Mouse (Mus musculus) mouse trophoblast stem cell (cell line): ENCODE measurements around the gene Itga3.
"Not testable (repeated sequence)": the region's sequence is repeated elsewhere in the genome, so short reads cannot be mapped to it uniquely, and the experiment has no call there.

ENCODE experiments used
- in situ Hi-C, 2 experiments: fragments of 300-500 bp; cut with MseI, MboI; formaldehyde crosslinking; loops; 2 replicates in 1 of 2; 3 replicates in 1 of 2; pipeline ENCODE4 v1.15.1; 2025

Gene Itga3

DNA sequence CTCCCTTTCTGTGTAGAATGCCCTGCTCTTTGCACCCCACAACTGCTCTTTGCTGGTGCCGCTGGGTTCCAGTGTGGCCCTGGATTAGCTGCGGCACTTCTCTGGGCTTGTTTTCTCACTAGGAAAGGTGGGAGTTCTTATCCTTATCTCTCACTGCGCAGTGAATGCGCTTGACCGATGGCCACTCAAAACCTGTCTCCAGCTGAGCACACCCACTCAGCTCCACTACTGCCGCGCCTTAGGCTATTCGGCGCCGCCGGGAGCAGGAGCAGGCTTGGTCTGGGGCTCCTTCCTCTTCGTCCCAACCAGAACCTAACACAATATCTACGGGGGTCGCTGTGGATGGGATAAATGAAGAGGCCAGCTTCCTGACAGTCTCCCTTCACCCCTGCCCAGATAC, 43.0 kb downstream of the Itga3 start:
- in situ Hi-C loops, result no loop called here

DNA sequence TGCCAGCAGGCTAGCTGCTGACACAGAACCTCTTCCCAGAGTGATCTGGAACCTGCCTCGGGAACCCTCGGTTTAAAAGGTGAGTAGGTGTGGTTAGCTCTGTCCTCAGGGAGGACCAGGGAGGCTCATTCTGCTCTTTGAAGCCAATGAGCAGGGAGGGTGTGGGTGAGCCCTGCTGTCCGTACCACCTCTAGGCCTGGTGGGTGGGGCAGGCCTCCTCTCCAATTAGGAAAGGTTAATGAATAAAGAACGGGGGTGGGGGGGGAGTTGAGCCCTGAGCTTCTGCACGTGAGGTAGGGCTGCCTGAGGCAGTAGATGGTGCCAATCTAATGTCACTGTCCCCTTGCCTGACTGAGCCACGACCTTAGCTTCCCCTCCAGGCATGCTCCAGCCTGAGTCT, 43.7 kb downstream of the Itga3 start:
- in situ Hi-C loops, result no loop called here

DNA sequence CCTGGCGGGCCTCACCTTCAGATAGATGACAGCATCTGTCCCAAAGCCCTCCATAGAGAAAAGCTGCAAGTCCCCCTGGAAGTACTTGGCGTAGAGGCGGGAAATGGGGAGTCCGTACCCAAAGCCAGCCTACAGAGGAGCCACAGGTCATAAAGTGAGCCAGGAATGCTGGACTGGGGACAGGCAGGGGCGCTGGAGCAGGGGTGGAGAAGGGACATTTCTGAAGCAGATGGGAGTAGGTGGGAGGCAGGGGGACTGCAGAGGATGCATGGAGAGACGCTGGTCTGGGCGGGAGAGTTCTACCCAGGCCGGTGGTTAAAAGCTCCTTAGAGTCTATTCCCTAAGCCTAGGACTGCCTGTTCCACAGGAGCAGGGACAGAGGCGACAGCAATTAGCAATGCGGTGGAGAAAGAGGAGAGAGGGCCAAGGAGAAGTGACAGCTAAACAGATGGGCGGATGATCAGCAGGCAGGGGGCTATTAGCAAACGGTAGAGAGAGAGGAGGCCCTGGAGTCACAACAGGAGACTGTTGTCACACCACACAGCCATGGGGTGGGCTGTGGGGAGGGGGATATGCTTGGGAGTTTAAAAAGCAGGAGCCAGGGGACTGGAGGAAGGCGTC, 48.6 kb downstream of the Itga3 start:
- in situ Hi-C loops, result no loop called here

DNA sequence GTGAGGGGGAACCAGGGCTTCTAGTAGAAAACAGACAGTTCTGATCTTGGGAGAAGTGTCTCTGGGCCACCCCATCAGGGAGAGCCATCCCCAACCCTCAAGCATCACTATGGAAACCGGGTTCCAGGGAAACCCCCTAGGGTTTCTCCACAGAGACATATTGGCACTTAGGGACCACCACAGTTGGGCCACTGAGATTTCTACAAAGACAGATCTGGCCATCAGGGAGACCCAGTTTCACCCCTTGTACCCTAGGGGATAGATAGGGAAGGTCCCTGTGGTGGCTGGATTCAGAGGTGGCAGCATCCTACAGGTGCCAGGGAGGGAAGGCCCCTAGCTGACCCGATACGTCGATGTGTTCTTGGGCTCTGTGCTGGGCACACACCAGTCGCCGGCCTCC, 49.8 kb downstream of the Itga3 start:
- in situ Hi-C loops, result no loop called here

DNA sequence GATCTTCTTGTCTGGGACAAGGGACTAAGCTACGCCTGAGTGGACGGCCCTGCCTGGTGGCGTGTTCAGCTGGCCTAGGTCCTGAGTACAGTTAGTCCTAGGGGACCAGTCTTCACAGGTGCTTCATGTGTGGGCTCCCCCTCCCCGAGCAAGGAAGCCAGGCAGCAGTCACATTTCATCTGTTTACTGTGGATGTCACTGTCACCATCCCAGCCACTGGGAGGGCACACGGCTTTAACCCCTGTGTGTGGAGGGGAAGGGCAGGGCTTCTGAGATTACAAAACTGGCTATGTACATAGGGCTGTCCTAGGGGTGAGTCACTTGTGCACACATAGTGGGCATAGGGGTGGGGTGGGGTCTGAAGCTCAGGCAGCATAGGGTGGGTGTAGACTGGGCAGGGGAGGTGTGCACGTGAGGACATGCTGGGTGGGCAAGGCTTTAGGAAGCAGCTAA, 50.5 kb downstream of the Itga3 start:
- in situ Hi-C loops, result no loop called here

DNA sequence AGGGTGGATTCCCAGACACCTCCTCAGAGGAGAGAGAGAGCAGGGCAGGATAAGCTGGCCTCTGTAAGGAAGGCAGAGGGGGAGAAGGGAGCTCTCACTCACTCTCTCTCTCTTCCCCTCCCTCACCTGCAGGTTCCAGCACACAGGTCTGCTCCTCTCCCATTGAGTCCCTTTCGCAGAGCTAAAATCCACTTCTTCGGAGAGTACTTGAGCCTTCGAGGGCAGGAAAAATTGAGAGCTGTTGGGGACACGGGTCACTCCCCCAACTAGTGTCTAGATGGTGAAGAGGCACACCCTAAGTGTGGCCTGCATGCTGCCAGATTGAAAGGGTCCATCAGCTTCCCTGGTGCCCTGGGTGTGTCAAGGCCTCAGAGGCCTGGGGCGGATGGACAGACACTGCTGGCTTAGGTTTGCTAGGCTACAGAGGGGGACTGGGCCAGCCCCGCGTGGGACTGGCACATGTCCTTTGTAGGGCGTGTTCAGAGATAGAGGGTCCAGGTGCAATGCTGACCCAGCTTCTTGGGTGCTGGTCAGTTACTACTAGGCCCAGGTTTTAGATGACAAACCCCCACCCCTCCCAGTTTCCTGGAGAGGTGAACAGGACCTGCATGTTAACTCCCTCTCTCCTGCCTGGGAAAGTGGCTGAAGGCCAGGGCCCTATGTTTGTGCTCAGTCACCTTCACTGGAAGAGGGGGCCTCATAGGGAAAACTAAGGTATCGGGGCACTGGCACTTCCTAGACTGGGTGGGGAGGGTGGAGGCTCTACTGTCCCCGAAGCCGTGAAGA, 51.2 kb downstream of the Itga3 start:
- in situ Hi-C loops, result no loop called here

DNA sequence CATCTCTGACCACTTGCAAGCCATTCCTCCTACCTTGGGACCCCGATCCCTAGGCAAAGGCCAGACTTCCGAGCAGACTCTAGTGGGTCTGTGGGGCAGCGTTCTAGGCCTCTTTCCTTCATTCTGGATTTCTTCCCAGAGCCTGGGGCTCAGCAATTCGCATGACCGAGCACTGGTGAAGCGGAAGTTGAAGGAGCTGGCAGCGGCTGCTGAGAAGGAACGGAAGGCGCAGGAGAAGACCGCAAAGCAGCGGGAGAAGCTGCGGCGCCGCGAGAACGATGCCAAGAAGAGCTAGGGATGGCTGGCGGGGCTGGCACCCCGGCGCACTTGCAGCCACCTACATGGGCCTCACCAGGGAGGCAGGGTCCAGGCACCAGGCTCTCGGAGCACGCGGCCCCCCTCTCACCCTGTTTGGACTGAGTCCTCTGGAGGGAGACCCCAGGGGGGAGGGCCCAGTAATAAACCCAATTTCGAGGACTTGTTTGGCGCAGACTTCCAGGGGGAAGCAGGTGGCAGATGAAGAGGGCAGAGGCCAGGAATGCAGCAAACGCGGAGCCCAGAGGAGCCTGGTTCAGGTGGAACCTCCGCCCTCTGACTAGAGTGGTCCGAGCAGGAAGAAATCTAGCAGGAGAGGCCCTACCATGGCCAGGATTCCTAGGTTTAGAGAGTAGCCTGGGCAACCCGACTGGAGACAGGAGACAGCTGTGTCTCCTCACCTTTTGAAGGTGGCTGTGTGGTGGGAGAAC, 52.0 kb downstream of the Itga3 start:
- in situ Hi-C loops, result no loop called here

DNA sequence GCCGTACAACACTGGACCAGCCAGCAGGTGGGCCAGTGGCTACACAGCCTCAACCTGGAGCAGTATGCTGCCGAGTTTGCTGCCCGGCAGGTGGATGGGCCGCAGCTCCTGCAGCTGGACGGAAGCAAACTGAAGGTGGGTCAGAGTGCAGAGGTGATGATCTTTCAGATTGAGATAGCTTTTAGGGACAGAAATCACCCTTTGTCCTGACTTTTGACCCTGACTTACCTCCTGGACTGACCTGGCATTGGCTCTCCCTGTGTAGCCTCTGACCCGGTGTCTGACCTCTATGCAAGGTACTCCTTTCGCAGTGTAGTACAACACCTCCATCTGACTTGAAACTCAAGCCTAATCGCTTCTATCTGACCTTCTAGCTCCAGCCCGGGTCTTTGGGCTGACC, 53.1 kb downstream of the Itga3 start:
- in situ Hi-C loops, result no loop called here

DNA sequence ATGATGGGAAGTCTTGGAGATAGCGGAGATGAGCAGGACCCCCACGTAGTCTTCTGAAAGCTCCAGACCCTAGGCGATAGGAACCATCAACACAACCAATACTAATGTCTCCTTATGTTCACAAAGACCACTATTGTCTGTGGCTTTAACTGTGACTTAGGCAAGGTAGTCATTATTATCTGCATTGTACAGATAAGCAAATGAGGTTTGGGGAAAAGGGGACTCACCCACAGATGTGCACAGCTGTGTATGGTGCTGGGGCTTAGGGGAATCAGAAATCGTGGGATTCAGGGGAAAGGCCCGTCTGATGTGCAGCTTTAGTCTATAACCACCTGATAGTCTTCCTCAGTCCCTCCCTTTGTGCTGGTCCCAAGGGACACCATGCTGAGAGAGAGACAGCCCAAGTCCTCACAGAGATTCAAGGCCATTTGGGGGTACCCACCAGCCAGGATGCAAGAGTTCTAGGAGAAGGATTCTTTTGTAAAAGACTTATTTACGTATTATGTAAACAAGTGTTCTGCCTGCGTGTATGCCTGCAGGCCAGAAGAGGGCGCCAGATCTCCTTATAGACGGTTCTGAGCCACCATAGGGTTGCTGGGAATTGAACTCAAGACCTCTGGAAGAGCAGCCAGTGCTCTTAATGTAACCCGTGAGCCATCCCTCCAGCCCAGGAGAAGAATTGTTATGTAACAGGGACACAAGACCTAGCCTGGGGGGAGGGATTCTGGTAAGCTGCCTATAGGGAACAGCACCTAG, 54.2 kb downstream of the Itga3 start:
- in situ Hi-C loops, result no loop called here

DNA sequence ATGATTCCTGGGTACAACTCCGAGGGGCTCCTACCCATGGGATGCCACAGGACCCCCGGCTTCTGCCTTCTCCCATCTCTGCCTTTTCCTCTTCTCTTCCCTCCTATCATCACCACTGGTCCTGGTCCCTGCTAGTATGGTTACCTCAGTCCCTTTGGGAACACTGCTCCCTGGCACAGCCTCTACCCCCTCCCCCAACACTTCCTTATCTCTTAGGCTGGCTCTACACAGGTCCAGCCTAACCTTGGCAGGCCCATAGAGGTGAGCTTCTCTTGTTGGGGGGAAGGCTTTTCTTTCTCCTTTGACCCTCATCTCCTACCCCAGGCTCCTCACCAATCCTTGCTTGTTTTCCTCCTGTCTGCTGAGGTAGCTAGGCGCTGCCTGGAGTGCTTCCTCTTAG, 61.1 kb downstream of the Itga3 start:
- in situ Hi-C loops, result no loop called here

DNA sequence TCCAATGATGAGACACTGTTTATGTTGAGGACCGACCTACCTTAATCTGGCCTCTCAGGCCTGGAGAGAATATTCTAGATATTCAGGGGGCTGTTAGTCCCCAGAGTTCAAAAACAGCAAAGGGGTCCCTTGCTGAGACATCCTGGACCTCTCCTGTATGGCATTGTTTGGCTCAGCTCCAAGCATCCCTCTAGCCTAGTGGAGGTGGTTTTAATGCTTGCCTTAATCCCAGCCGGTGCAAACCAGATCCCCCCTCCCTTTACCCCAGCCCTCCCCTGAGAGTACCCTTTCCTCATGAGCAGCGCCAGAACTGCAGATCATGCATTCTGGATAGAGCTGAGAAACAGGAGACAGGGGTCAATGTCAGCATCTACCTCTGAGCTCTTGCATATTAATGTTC, 64.1 kb downstream of the Itga3 start:
- in situ Hi-C loops, result no loop called here

DNA sequence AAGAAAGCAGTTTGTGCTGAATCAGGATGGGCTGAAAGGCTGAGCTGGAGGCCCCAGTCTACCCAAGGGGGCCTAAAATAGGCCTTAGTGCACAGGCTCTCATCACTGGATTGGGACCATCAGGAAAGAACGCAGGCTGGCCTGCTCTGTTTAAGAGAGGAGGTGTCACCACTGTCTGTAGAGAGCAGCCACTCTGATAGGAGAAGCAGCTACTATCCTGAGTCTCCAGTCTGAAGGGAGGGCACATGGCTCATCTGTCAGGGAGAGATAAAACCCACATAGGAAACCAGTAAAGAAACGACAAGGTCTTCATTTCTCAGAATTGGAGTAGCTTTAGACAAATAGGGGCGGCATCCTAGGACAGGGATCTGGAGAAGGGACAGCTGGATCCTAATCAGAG, 64.5 kb downstream of the Itga3 start:
- in situ Hi-C loops, result no loop called here

DNA sequence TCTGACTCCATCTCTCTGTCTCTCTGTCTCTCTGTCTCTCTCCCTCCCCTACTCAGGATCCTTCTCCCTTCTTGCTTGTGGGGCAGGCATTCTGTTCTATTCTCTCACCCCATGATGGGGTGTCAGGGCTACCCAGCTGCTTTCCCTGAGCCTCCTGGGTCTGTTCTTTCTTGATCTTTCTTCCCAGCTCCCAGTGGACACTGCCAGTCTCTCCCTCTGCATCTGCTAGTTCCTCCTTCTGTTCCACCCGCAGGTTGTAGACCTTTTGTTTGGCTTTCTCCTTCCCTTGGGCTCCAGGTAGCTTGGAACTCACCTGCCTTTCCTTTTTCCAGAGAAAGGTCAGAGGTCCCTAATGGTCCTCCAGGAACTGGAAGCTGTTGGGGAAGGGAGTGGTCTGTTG, 65.2 kb downstream of the Itga3 start:
- in situ Hi-C loops, result no loop called here

DNA sequence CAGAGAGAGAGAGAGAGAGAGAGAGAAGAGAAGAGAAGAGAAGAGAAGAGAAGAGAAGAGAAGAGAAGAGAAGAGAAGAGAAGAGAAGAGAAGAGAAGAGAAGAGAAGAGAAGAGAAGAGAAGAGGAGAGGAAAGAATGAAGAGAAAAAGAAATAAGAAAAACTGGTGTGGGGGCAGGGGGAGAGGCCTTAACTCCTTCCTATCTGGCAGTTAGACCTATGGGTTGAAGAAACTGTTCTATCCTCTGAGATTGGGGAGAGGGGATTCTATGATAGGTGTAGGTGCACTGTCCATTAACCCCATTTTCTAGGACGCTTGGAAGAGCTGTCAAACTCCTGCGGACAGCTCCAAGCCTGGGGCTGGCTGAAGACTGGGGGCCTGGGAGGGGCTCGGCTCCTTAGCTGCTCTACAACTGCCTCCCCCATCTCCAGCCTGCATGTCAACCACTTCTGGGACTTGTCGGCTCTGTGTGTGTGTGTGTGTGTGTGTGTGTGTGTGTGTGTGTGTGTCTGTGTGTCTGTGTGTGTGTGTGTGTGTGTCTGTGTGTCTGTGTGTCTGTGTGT, 65.7 kb downstream of the Itga3 start:
- in situ Hi-C loops, result not testable (repeated sequence)

DNA sequence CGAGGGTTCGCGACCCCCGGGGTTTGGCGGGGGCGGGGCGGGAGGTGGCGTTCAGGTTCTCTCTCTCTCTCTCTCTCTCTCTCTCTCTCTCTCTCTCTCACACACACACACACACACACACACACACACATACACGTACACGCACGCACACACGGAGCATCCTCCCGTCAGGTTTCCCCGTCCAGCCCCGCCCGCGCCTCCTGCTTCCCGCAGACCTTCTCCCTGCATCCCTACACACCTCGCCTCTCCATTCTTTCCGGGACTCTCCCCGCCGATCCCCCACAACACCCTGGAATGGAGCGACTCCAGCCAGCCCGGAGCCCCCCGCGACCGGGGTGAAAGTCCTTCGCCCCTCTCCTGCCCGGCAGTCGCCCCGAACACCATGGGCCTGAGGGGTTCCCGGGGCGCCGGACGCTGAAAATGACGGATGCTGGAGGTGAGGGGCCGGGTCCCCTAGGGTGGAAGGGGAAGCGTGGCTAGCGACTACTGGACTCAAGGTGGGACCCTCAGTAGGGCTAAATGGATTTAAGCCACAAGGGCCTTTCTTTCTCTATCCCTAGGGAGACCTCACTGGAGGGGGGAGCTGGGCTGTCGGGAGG, 66.4 kb downstream of the Itga3 start:
- in situ Hi-C loops, result no loop called here

DNA sequence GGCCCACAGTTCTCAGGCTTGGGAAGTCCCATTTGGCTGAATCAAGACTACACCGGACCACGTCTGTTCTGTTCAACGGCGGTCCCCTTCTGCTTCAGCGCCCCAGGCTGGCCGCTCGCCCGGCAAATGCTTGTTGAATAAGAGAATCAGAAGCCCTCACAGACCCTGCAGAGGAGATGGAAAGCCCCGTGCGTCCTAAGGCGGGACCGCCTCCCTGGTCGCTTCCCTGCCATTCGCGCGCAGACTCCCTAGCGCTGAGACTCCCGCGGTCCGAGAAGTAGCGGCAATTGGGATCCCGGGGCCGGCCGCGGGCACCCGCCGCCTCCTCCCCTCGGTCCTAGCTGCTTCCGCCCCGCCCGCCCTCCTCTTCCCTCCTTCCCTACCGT, 67.0 kb downstream of the Itga3 start, which contains the start of gene Samd14:
TSS of gene Samd14 (plus strand) at position 251 of the 386 bp plus-strand sequence.
- in situ Hi-C loops, result no loop called here

DNA sequence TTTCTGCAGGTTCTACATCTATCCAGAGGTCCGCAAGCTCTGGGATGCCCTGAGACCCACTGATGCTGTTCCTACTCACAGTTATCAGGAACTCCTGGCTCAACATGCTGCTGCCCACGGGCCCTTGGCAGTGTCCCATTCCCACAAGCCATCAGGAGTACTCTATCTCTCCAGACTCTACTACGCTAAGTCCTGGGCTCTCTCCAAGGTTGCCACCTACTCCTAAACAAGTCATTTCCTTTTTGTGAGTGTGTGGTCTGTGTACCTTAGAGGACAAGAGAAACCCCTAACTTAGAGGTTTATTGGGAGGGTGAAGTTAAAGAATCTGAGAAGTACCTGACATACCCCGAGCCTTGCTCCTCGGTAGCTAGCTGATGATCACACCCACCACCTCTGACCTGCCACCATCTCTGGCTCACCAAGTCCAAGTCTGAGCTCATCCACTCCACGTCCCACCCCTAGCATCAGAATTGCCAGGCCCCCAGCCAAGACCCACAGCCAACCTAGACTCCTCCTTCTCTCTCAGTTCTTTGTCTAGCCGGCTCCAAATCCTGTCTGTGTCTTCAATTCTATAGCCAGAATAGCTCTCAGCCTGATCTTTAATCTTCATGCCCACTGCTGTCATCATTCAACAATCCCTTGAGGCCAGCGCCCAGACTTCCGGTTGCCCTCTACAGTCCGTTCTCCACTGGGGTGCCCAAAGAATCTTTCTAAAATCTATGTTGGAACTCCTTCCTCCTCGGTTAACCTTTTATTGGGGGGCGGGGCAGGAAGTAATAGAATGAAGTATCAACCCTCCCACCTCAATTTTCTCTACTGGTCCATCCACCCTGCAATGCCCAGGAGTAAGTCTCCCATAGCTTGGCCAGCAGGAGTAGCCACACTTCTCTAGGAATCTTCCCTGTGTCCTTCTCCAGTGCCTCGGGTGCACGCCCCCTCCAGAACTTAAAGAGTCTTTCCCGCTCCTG, 67.7 kb downstream of the Itga3 start:
- in situ Hi-C loops, result no loop called here

DNA sequence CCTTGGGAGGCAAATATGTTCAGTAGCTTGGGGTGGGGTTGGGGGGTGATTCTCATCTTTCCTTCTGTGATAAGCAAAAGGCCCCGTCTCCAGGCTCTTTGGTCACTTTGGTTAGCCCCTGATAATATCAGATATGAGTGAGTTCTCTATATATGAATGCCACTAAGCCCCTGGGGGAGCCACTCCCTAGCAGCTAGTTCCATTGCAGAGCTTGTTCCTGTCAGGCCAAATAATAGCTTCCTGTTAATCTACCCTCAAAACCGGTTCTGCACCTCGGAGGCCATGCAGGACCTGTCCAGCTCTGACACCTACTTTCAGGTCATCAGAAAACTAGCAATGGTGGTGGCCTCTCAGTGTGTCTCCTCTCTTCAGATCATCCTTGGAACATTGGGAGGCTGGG, 69.2 kb downstream of the Itga3 start:
- in situ Hi-C loops, result no loop called here

DNA sequence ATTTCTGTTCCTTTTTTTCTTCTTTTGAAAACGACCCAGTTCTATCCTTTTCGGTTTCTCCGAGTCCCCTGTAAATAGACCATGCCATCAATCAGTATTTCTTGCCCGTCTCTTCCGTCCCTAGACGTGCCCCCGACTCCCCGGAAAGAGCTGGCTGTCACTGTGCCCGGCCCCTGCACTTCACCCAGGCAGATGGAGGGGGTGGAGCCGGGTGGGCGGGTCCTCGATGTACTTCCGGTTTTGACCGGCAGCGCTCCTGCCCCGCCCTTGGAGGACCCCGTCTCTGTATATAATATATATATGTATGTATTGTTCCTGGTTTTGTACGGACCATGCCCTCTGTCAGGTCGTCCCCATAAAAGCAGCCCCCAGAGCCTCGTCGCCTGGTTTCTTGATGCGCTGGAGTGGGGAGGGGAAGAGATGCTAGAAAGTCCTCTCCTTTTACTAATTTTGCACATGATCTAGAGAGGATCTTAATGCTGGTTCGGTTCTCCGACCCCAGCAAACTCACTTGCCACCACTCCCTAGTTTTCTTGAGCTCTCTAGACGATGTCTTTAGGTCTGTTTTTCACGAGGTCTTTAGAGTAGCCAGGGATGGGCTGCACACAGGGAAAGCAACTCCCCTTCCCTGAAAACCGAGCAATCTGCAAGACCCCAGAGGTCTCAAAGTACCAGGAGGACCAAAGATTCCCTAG, 69.9 kb downstream of the Itga3 start:
- in situ Hi-C loops, result no loop called here
